Mouse (Mus musculus): ENCODE measurements around the gene Stil.

GRCm38 (mm10) chr4:114986211-114986590, 13.8 kb upstream of the Stil start:
- TF ChIP-seq CTCF (conservative IDR thresholded peaks at IDR 0.05; ENCODE audit: insufficient read depth, insufficient read length, low read depth, low read length) (no peak), POLR2A (IDR thresholded peaks at IDR 0.05; ENCODE audit: low read depth, low read length) (no peak)

Measured in kidney, adult 2 months (tissue).